Mouse (Mus musculus) left cerebral cortex, postnatal 10 days (tissue): ENCODE results near the gene Twnk. TPM values are rescaled to one million over a fixed set of nuclear protein-coding genes. Genes with fewer than 3 reads are reported as not detected.
A peak's percentile ranks its signal among the peaks of the same experiment; 100 is the strongest.

ENCODE experiments used
- DNase-seq, 2 experiments: peaks; one replicate each; pipeline ENCODE4 v3.0.0; 2021 to 2022; ENCODE audit warnings: low spot score in 2 of 2, mixed read lengths in 1 of 2; ENCODE audit errors: extremely low spot score in 1 of 2
- intact Hi-C: fragments of 180-260 bp; cut with DNase I; formaldehyde crosslinking; loops from one replicate; pipeline ENCODE4 v1.15.1; 2025
- total RNA-seq, 2 experiments: library from RNA; stranded (reverse); gene quantifications; 2 replicates each; pipeline ENCODE4 v1.2.3; 2021

Gene Twnk
- 10 to 100 TPM; 11.7 to 12.2 TPM for total RNA-seq

DNA sequence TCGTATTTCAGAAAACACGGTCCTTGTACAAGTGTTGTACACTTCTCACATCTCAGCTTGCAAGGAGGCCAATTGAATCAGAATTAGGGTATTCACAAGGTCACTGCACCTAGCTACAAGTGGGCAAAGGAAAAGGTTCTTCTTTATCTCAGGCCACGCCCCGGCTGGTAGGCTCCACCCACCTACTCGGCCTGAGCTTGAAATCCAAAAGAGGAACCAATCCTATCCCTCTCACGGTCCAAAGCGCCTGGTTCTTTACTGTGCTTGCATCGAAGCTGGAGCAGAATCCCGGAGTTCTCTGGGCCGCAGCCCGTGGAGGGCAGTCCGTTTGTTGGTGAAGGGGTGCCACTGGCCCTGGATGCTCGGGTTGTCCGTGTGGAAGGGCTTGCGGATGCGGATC, at the start of gene Twnk:
TSS of gene Twnk (plus strand) at position 220 of the 400 bp plus-strand sequence.
- intact Hi-C loops, result no loop called here
- peak in 1 of 2 experiments; percentile 76 for DNase-seq

DNA sequence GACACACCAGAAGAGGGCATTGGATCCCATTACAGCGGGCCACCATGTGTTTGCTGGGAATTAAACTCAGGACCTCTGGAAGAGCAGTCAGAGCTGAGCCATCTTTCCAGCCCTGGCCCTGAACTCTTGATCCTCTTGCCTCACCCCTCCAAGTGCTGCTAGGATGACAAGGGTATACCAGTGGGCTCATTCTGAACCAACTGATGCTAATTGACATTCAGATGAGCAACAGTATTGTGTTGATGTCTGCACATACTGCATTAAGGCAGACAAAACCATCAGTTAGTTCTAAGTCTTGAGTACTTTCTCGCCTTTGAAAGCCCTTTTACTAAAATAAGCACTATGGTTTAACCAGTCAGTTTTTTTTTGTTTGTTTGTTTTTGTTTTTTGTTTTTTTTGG, 45.8 kb upstream of the Twnk start:
- no peak for DNase-seq
- intact Hi-C loops, result no loop called here

DNA sequence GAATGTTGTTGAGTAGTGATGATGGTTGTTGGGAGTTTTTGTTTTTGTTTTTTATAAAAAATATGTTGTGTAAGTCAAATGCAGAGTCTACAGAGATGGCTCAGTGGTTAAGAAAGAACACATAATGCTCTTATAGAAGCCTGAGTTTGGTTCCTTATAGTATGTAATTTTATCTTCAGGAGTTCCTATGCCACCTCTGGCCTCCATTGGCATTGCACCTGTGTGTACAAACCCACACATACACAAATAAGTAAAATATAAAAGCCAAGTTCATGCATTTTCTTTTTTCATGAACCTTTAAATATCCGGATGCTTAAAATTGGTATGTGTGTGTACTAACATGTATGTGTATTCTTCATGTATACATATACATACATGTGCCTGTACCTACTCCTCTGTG, 39.5 kb upstream of the Twnk start:
- DNase-seq, result no peak
- intact Hi-C loops, result no loop called here

DNA sequence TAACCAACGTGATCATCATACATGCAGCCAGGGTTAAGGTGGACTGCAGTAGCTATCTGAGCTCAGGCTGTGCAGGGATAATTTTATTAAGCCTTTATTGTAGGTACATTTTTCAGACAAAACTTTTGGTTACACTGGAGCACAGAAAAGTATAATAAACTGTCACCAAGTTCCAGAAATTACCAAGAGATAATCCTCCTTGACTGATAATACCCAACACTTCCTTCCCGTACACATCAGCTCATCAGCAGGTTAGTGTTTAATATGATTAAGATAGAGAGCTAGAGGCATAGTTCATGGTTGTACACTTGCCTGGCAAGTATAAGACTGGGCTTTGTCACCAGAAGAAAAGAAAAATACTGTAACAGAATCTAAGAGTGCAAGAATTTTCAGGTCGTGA, 37.1 kb upstream of the Twnk start:
- DNase-seq, result no peak
- intact Hi-C loops, result no loop called here

DNA sequence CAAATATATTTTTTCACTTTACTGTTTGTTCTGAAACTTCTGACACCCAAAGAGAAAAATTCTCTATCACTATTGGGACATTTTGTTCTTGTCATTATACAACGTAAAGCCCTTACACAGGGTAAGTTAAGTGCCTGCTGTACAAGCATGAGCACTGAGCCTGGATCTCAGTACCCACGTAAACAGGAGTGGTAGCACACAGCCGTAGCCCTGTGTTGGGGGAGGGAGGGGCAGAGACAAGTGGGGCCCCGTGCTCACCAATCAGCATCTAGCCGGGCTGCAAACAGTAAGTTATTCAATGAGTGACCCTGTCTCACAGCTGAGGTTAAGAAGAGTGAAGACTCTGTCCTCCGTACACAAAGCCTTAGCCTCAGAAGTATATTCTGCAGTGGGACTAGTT, 28.8 kb upstream of the Twnk start:
- no peak for DNase-seq
- intact Hi-C loops, result loop anchor here (5.0 kb wide), 1 partner anchor 34 kb away; no protein-coding TSS in a partner anchor

DNA sequence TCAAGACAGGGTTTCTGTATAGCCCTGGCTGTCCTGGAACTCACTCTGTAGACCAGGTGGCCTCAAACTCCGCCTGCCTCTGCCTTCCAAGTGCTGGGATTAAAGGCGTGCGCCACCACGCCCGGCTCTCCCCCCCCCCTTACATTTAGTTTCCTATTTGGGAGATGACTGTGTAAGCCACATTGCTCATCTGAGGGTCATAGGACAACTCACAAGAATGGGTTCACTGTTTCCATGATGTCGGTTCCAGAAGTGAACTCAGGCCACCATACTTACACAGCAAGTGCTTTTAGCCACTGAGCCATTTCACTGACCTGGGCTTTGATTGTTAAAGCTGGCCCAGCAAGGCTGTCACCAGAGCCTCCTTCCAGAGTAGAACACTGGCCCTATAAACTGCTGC, 28.3 kb upstream of the Twnk start:
- DNase-seq, result no peak
- intact Hi-C loops, result loop anchor here (5.0 kb wide), 1 partner anchor 35 kb away; no protein-coding TSS in a partner anchor

DNA sequence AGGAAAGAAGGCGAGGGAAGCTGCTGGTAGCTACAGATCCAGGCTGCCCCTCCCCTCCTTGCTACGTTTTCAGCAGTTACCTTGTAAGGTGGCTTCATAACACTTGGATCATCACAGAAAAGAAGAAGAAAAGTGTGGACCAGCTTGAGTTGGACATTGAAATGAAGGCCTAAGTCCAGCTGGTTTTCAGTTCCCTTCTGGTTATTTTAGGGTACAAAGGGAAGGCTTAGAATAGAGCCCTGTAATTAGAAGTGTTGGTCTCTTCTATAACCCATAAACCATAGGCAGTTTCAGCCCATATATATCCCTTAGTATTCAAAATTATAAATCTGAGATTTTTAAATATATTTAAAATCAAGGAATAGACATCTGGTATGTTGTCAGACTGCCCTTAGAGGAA, 24.7 kb upstream of the Twnk start:
- no peak for DNase-seq
- intact Hi-C loops, result no loop called here

DNA sequence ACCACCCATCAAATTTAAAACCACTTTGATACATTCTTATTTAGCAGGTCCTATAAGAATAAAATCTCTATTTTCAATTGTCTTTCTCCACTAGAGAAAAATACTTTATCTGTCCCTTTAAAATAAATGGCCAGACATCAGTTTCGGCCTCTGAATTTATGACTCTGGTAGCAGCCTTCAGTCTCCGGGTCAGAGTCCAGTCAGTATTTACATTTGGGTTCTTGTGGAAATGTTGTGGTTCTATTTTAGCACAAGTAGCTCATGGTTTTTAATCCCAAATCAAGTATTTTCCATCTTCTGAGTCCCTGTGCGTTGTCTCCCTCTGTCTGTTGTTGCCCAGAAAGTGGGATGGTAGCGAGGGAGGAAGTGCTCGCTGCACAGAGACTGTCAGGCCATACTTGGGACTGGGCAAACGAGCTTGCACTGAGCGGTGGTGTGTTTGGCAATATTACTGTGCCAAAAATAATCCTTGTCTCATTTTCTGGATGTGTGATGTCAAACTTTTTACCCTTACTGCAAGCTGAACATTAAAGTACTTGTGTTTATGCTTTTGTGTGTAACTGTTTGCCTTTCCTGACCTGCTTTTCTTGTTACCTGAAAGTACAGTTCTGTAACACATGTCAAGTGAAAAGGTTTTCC, 22.9 kb upstream of the Twnk start:
- no peak for DNase-seq
- intact Hi-C loops, result no loop called here

DNA sequence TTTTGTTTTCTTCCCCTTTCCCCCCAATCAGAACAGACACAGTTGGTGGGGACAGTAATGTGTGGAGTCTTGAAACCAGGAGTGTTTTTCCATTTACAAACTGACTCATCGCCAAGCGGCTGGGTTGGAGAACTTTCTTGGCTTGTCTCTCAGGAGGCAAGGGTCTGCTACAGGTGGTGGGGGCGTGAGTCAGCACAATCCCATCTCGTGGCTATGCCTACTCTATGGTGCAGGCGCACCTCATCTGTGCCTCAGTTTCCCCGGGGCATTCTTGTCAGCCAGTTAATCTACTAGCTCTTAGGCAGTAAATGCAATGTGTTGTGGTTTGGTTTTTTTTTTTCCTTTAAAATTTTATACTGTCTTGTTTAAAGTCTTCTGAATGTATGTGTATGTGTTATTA, 22.1 kb upstream of the Twnk start:
- intact Hi-C loops, result no loop called here
- peak in 1 of 2 experiments; percentile 32 for DNase-seq

DNA sequence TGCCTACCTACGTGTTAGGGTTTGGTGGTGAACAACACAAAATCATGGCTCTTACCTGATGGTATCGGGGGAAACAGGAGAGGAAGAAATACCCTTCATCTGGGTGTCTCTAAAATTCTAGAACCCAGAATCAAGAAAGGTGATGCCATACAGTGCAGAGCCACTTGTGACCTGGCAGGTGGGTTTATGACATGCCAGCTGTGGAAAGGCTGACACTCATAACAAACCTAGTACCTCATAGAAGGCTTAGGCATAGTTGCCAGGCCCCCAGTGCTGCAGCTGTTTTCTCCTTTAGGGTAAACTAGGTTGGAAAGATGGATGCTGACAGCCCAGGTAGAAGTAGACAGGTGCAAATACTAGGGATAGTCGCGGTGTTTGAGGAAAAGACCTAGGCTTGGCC, 21.0 kb upstream of the Twnk start:
- intact Hi-C loops, result no loop called here
- DNase-seq, result no peak

DNA sequence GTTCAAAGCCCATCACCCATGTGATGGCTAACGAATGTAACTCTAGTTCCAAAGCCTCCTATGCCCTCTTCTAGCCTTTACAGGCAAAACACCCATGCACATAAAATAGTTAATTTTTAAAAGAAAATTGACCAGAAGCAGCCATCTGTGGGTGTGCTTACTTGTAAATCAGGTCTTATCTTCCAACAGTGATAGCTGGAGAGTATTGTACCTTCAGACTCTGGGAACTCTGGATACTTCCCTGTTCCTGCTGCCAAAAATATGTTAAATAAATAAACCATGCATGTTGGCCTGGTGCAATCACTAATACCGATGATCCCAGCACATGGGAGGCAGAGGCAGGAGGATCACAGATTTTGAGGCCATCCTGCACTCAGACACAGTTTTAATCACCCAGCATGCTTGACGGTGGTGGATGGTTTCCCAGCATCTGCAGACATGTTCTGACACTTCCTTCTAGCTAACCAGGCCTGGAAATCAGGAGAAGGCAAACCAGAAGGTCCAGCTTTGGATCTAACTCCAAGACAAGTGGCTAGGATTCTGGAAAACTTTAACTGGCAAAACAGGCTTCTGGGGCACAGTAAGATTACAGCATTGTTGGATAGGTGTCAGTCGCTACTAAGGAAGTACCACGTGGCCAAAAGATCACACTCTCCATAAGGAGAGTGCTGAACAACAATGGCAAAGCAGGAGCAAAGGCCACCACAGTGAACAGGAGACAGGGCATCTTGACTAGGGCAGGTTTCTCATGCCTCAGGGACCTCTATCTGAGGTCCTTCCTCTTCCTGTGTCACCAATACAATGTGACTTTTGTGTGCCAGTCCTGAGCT, 20.1 kb upstream of the Twnk start:
- no peak for DNase-seq
- intact Hi-C loops, result no loop called here

DNA sequence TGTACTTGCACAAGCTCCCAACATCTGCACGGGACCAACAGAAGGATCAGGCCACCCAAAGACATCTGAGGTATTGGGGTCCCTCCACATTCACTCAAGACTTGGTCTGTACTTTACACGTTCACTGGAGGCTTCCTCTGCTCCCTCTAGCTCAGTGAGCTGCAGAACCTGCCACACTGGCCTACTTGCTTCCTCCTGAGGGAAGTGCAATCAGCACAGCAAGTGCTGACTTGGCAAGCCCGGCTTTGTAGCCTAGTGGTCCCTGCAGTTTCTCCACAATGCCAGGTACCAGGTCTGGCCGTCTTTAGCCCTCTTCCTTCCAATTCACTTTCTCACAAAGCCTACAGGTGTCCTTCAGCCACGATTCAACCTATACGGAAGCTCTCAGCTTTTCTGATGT, 18.5 kb upstream of the Twnk start:
- no peak for DNase-seq
- intact Hi-C loops, result no loop called here

DNA sequence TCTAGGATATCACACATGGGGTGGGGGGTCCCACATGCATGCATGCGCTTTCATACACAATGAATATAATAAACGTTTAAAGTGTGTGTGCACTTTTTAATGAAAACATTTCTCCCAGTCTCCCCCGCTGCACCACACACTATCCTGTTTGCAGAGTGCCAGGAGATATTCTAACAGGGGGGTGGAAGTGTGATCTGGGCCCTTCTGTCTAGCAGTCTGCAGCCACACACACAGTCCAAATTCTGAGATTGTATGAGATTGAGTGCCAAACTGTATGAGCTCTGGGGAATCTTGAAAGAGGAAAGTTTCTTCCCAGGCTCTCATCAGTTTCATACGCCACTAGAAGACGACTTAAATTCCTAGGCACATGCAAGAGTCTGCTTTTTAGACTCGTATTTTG, 17.6 kb upstream of the Twnk start:
- intact Hi-C loops, result no loop called here
- no peak for DNase-seq

DNA sequence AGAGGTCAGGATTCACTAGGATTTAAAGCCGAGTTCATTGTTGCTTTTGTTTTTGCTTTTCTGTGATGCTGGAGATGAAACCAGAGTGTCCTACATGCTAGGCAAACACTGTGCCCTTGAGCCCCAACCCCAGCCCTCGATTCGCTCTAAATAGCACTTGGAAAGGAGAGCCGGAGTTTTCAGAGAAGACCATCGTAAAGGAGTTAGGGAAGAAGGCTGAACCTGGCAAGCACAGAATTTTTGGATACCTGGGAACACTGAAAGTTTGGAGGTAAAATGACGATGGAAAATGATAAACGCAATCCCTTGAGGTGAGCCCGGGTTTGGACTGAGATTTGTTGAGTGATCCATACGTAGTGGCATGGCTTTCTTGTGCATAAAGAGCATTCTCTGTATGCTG, 17.1 kb upstream of the Twnk start:
- no peak for DNase-seq
- intact Hi-C loops, result no loop called here

DNA sequence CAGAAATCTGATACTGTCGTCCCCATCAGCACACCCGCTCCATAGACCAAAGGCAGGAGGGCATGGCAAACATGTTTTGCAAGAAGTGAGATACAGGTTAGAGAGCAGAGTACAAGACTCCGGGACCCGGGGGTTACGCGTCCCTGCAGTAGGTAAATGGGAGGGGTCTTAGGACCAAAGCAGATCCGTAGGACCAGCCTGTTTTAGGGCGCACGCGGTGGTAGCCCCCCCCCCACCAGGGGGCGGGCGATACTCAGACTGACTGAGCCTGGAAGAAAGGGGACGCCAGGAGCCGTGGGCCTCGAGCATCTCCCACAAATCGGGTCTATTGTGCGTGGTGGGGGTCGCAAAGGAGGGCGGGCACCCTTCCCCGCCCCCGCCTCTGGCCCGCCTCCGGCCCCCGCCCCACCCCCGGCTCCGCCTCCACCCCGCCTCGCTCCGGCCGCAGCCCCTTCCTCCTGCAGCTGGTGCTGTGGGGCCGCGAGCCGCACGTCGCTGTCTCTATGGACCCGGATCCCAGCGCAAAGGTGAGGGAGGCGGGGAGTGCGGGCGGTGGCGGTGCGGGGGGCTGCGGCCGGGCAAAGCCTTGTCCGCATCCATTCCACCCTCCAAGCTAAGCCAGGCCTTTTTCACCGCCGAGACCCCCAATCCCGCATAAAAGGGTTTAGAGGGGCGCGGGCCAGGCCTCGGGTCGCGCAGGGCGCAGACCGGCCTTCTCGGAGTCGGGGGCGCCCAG, 16.5 kb upstream of the Twnk start, which contains the start of gene Sema4g:
TSS of gene Sema4g (plus strand) at position 271 of the 736 bp plus-strand sequence.
- intact Hi-C loops, result no loop called here
- DNase-seq, result peak in 1 of 2 experiments; percentile 69

DNA sequence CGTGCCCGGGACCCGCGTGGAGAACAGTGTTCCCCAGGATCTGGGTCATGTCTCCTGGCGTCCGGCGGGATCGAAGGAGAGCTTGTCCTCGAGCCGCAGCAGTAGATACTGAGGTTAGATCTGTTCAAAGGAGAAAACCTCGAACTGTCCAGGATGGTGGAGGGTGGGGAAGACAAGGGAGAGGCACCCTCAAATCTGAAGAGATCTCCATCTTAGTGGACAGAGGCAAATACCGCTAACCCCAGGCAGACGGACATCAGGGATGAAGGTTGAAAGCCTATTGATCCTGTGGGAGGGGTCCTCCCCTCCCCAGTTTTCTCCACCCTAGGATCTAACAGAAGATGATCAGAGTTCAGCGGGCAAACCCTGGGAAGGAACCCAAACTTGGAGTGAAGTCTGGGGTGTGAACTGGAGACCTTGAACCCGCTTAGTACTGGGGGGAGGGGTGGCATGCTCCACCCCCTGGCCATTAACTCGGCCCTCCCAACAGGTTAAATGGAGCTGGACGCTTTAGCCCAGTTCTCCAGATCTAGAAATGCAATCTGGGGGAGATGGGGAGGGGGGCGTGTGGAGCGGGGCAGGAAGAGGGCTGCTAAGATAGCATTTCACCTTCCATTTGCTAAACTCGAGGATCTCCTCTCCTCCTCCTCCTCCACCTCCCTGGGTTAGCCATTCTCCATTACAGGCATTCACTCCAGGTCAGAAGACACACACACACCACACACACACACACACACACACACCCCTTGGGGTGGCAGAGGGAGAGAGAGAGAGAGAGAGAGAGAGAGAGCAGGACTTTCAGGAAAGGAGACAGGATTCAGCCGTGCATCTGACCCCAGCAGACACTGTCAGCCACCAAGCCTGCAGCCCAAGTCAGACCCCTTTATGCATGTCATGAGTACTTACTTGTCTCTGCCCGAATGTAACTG, 15.6 kb upstream of the Twnk start:
- intact Hi-C loops, result loop anchor here (5.0 kb wide), 1 partner anchor 42 kb away; no protein-coding TSS in a partner anchor
- DNase-seq, result no peak

DNA sequence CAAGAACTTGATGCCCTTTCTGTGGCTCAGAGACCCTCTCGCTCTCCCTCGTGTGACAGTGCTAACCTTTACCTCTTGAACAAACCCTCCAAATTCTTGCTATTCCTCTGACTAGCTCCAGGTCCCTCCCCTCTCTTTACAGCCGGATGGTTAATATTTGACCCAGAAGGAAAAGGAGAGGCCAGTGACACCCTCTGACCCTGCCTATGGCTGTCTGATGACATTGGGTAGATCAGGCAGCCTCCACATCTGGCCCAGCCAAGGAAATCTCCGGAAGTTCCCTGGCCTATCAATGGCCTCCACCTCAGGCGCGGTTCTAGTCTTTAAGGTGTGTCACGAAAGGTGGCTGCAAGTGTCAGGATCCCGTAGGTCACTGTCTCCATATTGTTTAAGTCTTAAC, 14.4 kb upstream of the Twnk start:
- DNase-seq, result no peak
- intact Hi-C loops, result loop anchor here (5.0 kb wide), 1 partner anchor 41 kb away; no protein-coding TSS in a partner anchor

DNA sequence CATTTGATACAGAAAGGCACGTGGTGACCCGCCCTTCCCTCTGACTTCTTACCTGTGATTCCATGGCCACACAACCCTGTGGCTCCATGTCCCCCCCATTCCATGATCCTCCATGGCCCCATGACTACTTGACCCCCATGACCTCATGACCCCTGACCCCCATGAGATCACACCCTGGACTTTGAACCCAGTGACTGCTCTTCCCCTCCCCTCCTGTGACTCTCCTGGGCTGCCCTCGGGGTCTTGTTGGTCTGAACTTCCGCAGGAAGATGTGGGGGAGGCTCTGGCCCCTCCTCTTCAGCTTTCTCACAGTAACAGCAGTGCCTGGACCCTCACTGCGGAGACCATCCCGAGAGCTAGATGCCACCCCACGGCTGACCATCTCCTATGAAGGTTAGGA, 13.2 kb upstream of the Twnk start:
- intact Hi-C loops, result loop anchor here (5.0 kb wide), 1 partner anchor 40 kb away; no protein-coding TSS in a partner anchor
- DNase-seq, result peak in 1 of 2 experiments; percentile 47
